22 mouse cellular contexts compared by ENCODE assay signal in genomic region chr2:178120356-178120645, GRCm38 (mm10). TPM values are rescaled to one million over a fixed set of nuclear protein-coding genes. Genes with fewer than 3 reads are reported as not detected.
DNase-seq lines count a peak whose midpoint lies in the region; ATAC-seq lines count a peak whose summit lies in the region.
"Had no signal": no experiment of that assay in that cellular context is flagged by ENCODE, and none has a peak within 500 bp of the region (broad histone marks: within the 10 kb centered on the region; RNA-seq: fewer than 3 reads in every experiment).

No protein-coding gene starts in this region.

- H3K27ac ChIP-seq in embryonic facial prominence, embryonic 10.5 days (replicated peaks), result no peak overlapping the region
- H3K27ac ChIP-seq: forebrain, embryonic 13.5 days; heart, embryonic 10.5 days; hindbrain, embryonic 13.5 days; hindbrain, postnatal 0 days had no signal

- no peaks in the 10 kb centered on the region for H3K36me3 ChIP-seq in embryonic facial prominence, embryonic 10.5 days (replicated peaks)
- H3K36me3 ChIP-seq: G1E; heart, embryonic 10.5 days; hindbrain, embryonic 13.5 days had no signal

- no peaks in the 10 kb centered on the region for H3K9me3 ChIP-seq in embryonic facial prominence, embryonic 10.5 days
- H3K9me3 ChIP-seq: forebrain, embryonic 13.5 days; heart, embryonic 10.5 days; hindbrain, embryonic 13.5 days had no signal

- H3K27me3 ChIP-seq in embryonic facial prominence, embryonic 10.5 days (replicated peaks; ENCODE audit: low read depth, poor library complexity, severe bottlenecking), result peaks cover 50% of the 10 kb centered on the region

- H3K4me1 ChIP-seq in embryonic facial prominence, embryonic 10.5 days, result peaks cover 59% of the 10 kb centered on the region

- H3K4me3 ChIP-seq in embryonic facial prominence, embryonic 10.5 days, result no peak overlapping the region
- H3K4me3 ChIP-seq: forebrain, embryonic 13.5 days; hindbrain, embryonic 13.5 days had no signal

- no peak for DNase-seq in cerebellum, postnatal 4 days (ENCODE audit: low spot score in 2 of 2)
- DNase-seq in cerebellum, adult 9-10 months, result peak; percentile 64
- no peak for DNase-seq in cerebellum, adult 9-11 months
- DNase-seq in layer of hippocampus, adult 8-10 months (ENCODE audit: low spot score in 2 of 2), result peak; percentile 1 to 3
- no peak for DNase-seq in layer of hippocampus, adult 18-20 months (ENCODE audit: low spot score in 2 of 2)
- DNase-seq in embryonic facial prominence, embryonic 10.5 days (ENCODE audit: low spot score), result peak; percentile 7
- DNase-seq in adrenal gland, postnatal 25 days, result no peak
- DNase-seq: adrenal gland, postnatal 10 days; B cell, adult 2 months; forebrain, postnatal 0 days; gastrocnemius, postnatal 36 days; heart, adult 18-20 months; heart, postnatal 10 days; kidney, adult 11 months had no signal

- ATAC-seq in cerebellum, adult (ENCODE audit: insufficient number of reproducible peaks, low FRiP score, low TSS enrichment), result 0 out of 2 replicates have a peak, but pooled peaks have one; percentile 0
- ATAC-seq: CD4-positive, CD25-positive, alpha-beta regulatory T cell, adult 4 months; forebrain, postnatal 0 days had no signal

RNA-seq across cellular contexts. Expression of gene Phactr3, which starts 1.5 kb away (rescaled TPM):
- 100 to 1,000 TPM; 123 to 135 (median 125) TPM for total RNA-seq in layer of hippocampus, adult 8-10 months (2022)
- total RNA-seq in layer of hippocampus, adult 18-20 months (2021), result 100 to 1,000 TPM; 146 to 149 TPM
- polyA plus RNA-seq in embryonic facial prominence, embryonic 10.5 days (2016; fragmentation: Nextera tagmentation; extraction: Ambion mirVana), result 3.8 and 4.6 TPM in 2 replicates
- total RNA-seq in adrenal gland, postnatal 25 days (2021), result 0.57 and 1.8 TPM in 2 replicates
- total RNA-seq: gastrocnemius, postnatal 36 days; hematopoietic stem cell, adult 5-6 weeks had no signal
- polyA plus RNA-seq: G1E had no signal

RNA-seq across cellular contexts. Expression of gene Zfp931, which starts 42.0 kb away (rescaled TPM):
- total RNA-seq in layer of hippocampus, adult 8-10 months (2022), result 10 to 100 TPM; 23.3 to 36.1 (median 27.2) TPM
- total RNA-seq in layer of hippocampus, adult 18-20 months (2021), result 10 to 100 TPM; 29.1 to 31.8 TPM
- polyA plus RNA-seq in embryonic facial prominence, embryonic 10.5 days (2016; fragmentation: Nextera tagmentation; extraction: Ambion mirVana), result 16.5 and 17.7 TPM in 2 replicates
- 39.0 and 39.5 TPM in 2 replicates for total RNA-seq in adrenal gland, postnatal 25 days (2021)

Comparison
In these comparisons a context has a peak if more than half of its experiments do, and no peak if none do; other contexts are left out.
1. DNase-seq: peak in cerebellum, adult 9-10 months (single experiment), layer of hippocampus, adult 8-10 months (2 of 2) and embryonic facial prominence, embryonic 10.5 days (single experiment); none in cerebellum, postnatal 4 days (0 of 2), cerebellum, adult 9-11 months (single experiment), layer of hippocampus, adult 18-20 months (0 of 2) and adrenal gland, postnatal 25 days (single experiment).
2. RNA of gene Phactr3, which starts 1.5 kb away (total RNA-seq): 146 to 149 TPM in layer of hippocampus, adult 18-20 months and 123 to 135 TPM in layer of hippocampus, adult 8-10 months; 0.57 to 1.8 TPM in adrenal gland, postnatal 25 days; every median in the first group is over 10 times any median in the second.